Mouse (Mus musculus) kidney, adult 2 months (tissue): Measurements from ENCODE around the gene Cpb1.

Experiments
- CTCF ChIP-seq: fragments of 200-500 bp; conservative IDR thresholded peaks from 2 replicates; pipeline ENCODE4 v1.5.1; 2011; ENCODE audit warnings: low read depth, mild to moderate bottlenecking, control low read depth, low read length, moderate library complexity, mixed read lengths; ENCODE audit not compliant: insufficient read depth, insufficient read length
- POLR2A ChIP-seq: fragments of 200-500 bp; IDR thresholded peaks from one replicate; pipeline ENCODE4 v1.6.1; 2011; ENCODE audit warnings: low read depth, low read length, control low read depth

GRCm38 (mm10) chr3:20222136-20222535 is 53.4 kb downstream of the Cpb1 start:
- TF ChIP-seq CTCF (no peak), POLR2A (no peak)
